Mouse (Mus musculus): Measurements from ENCODE around the gene Actr5. TPM values are rescaled to one million over a fixed set of nuclear protein-coding genes. Genes with fewer than 3 reads are reported as not detected.

Gene Actr5
- total and polyA plus RNA-seq, 3 experiments = 17.0 to 20.8 TPM; not detected in 1

- TF ChIP-seq SIN3A (IDR thresholded peaks at IDR 0.05; ENCODE audit: low read length) (peak; percentile 40; the same call in 1 of the 2 replicates), NELFE (IDR thresholded peaks at IDR 0.05; ENCODE audit: low read depth, low read length) (no peak), NRF1 (IDR thresholded peaks at IDR 0.05; ENCODE audit: insufficient read depth, low read depth, low read length, poor library complexity, severe bottlenecking) (no peak), TAL1 (IDR thresholded peaks at IDR 0.05; ENCODE audit: low read length) (peak; percentile 63)
These were observed 18.1 kb upstream of the Actr5 start (continued) for GRCm38 (mm10) chr2:158606511-158606964.

GRCm38 (mm10) chr2:158609681-158610080, 15.0 kb upstream of the Actr5 start:
- no peaks in the 10 kb centered on the region for H3K27me3 ChIP-seq (ENCODE audit: control insufficient read depth in 1 of 2, insufficient read depth in 2 of 2, low read length in 2 of 2)
- H3K9me3 ChIP-seq (replicated peaks; ENCODE audit: insufficient read depth, low read length) = no peaks in the 10 kb centered on the region
- no peak overlapping the region for H3K9ac ChIP-seq (ENCODE audit: control insufficient read depth, low read depth, low read length, poor library complexity, severe bottlenecking)
- H3K4me1 ChIP-seq (ENCODE audit: control insufficient read depth in 1 of 2, insufficient read depth in 2 of 2, low read length in 2 of 2) = peaks cover 0 to 29% of the 10 kb centered on the region in 2 experiments; a peak in 2 of 4 replicates
- no peak overlapping the region for H3K4me3 ChIP-seq (ENCODE audit: control insufficient read depth in 1 of 2, insufficient read depth in 1 of 2, low read depth in 2 of 2, low read length in 2 of 2)
- H3K27ac ChIP-seq (ENCODE audit: control insufficient read depth, low read depth, low read length) = no peak overlapping the region
- no peaks in the 10 kb centered on the region for H3K79me2 ChIP-seq (ENCODE audit: control insufficient read depth, insufficient read depth, low read length, poor library complexity)
- DNase-seq (ENCODE audit: low read depth, low spot score) = no peak
- TF ChIP-seq BHLHE40 (IDR thresholded peaks at IDR 0.05; ENCODE audit: borderline replicate concordance, low read depth, low read length) (no peak), JUND (IDR thresholded peaks at IDR 0.05; ENCODE audit: low read depth, low read length) (no peak), MAZ (IDR thresholded peaks at IDR 0.05; ENCODE audit: low read depth, low read length) (no peak), E2F4 (IDR thresholded peaks at IDR 0.05; ENCODE audit: borderline replicate concordance, low read depth, low read length) (no peak), USF1 (IDR thresholded peaks at IDR 0.05; ENCODE audit: low read depth, low read length) (no peak), CHD1 (IDR thresholded peaks at IDR 0.05; ENCODE audit: low read depth, low read length) (no peak), EP300 (IDR thresholded peaks at IDR 0.05; ENCODE audit: low read depth in 1 of 2, low read length in 2 of 2) (no peak), ZMIZ1 (IDR thresholded peaks at IDR 0.05; ENCODE audit: low read depth, low read length) (no peak), TCF12 (IDR thresholded peaks at IDR 0.05; ENCODE audit: low read depth, low read length) (no peak), SIN3A (IDR thresholded peaks at IDR 0.05; ENCODE audit: low read length) (no peak), ZKSCAN1 (IDR thresholded peaks at IDR 0.05; ENCODE audit: low read depth, low read length) (no peak), GABPA (IDR thresholded peaks at IDR 0.05; ENCODE audit: low read depth, low read length) (no peak), UBTF (IDR thresholded peaks at IDR 0.05; ENCODE audit: borderline replicate concordance, insufficient read depth, low read depth, low read length) (no peak), TAL1 (IDR thresholded peaks at IDR 0.05; ENCODE audit: low read length) (no peak), USF2 (IDR thresholded peaks at IDR 0.05; ENCODE audit: borderline replicate concordance in 1 of 2, insufficient read depth in 1 of 2, low read depth in 1 of 2, low read length in 2 of 2) (no peak), MEF2A (IDR thresholded peaks at IDR 0.05; ENCODE audit: extremely low read depth, insufficient replicate concordance, low read depth, low read length, poor library complexity, severe bottlenecking) (no peak), GATA1 (IDR thresholded peaks at IDR 0.05; ENCODE audit: low read depth, low read length) (no peak), ZC3H11A (IDR thresholded peaks at IDR 0.05; ENCODE audit: low read depth, low read length) (no peak), CTCF (IDR thresholded peaks at IDR 0.05 in 2 of 3, conservative IDR thresholded peaks at IDR 0.05 in 1 of 3; ENCODE audit: control insufficient read depth in 1 of 3, insufficient read depth in 1 of 3, low read depth in 2 of 3, low read length in 3 of 3, poor library complexity in 1 of 3, severe bottlenecking in 1 of 3) (no peak), NRF1 (IDR thresholded peaks at IDR 0.05; ENCODE audit: insufficient read depth, low read depth, low read length, poor library complexity, severe bottlenecking) (no peak)
- H3K36me3 ChIP-seq (ENCODE audit: control insufficient read depth in 1 of 2, insufficient read depth in 2 of 2, low read length in 2 of 2) = peaks cover 0 to 16% of the 10 kb centered on the region in 2 experiments; a peak in 2 of 4 replicates

Measured in MEL (cell line).